Mouse (Mus musculus) intestine, embryonic 15.5 days (tissue): Measurements from ENCODE around the gene Gm4491. TPM values are rescaled to one million over a fixed set of nuclear protein-coding genes. Genes with fewer than 3 reads are reported as not detected.
"Not testable (repeated sequence)": the region's sequence is repeated elsewhere in the genome, so short reads cannot be mapped to it uniquely, and the experiment has no call there.

Experiments
- ATAC-seq: fragments of 200-750 bp; cut with Nextera tagmentation; 2 replicates; pipeline ENCODE4 v1.8.0; 2017; ENCODE audit warnings: moderate TSS enrichment, moderate library complexity
- H3K27ac ChIP-seq: fragments of 300-500 bp; sonication (generic); 2 replicates; pipeline ENCODE4 v1.5.1; 2015; ENCODE audit warnings: mild to moderate bottlenecking, inconsistent platforms
- H3K27me3 ChIP-seq: fragments of 300-500 bp; sonication (generic); replicated peaks from 2 replicates; pipeline ENCODE4 v1.6.1; 2015; ENCODE audit warnings: inconsistent platforms
- H3K36me3 ChIP-seq: fragments of 300-500 bp; sonication (generic); 2 replicates; pipeline ENCODE4 v1.6.1; 2015; ENCODE audit warnings: inconsistent platforms
- H3K4me1 ChIP-seq: fragments of 300-500 bp; sonication (generic); replicated peaks from 2 replicates; pipeline ENCODE4 v1.6.1; 2015; ENCODE audit warnings: inconsistent platforms
- H3K4me2 ChIP-seq: fragments of 300-500 bp; sonication (generic); replicated peaks from 2 replicates; pipeline ENCODE4 v1.6.1; 2015; ENCODE audit warnings: mild to moderate bottlenecking, inconsistent platforms
- H3K4me3 ChIP-seq: fragments of 300-500 bp; sonication (generic); replicated peaks from 2 replicates; pipeline ENCODE4 v1.5.1; 2015; ENCODE audit warnings: inconsistent platforms
- H3K9ac ChIP-seq: fragments of 300-500 bp; sonication (generic); 2 replicates; pipeline ENCODE4 v1.6.1; 2015; ENCODE audit warnings: inconsistent platforms
- H3K9me3 ChIP-seq: fragments of 300-500 bp; sonication (generic); 2 replicates; pipeline ENCODE4 v1.6.1; 2016; ENCODE audit warnings: inconsistent platforms
- WGBS: fragments of 180-500 bp; shearing (Covaris S2); methylation state at CpG from one replicate; pipeline ENCODE4 v1.1.7; 2015; 5-methylcytosine and 5-hydroxymethylcytosine counted together
- polyA plus RNA-seq: library from polyadenylated mRNA; unstranded; fragments of >200 nt; fragmentation: Nextera tagmentation; extraction: Ambion mirVana; gene quantifications from 2 replicates; pipeline ENCODE4 v1.2.1, GENCODE M21; 2015

Gene Gm4491
- polyA plus RNA-seq, 1 experiment from 2014 or later: 0.09 TPM

- H3K27ac ChIP-seq: no peak overlapping the region
- WGBS: 78% methylated on average over 6 of the region's 6 CpGs
- H3K4me2 ChIP-seq: no peak overlapping the region
- no peaks in the 10 kb centered on the region for H3K9me3 ChIP-seq
- no peak overlapping the region for H3K4me3 ChIP-seq
- H3K27me3 ChIP-seq: no peaks in the 10 kb centered on the region
- no peaks in the 10 kb centered on the region for H3K4me1 ChIP-seq
- no peak for ATAC-seq
- H3K36me3 ChIP-seq: no peaks in the 10 kb centered on the region
- H3K9ac ChIP-seq: no peak overlapping the region
These were observed 40.1 kb downstream of the Gm4491 start for GRCm38 (mm10) chr14:57075537-57075936.

GRCm38 (mm10) chr14:57069906-57070305 is 45.8 kb downstream of the Gm4491 start:
- H3K36me3 ChIP-seq, H3K27ac ChIP-seq, ATAC-seq, H3K9ac ChIP-seq, H3K4me3 ChIP-seq, H3K27me3 ChIP-seq, H3K9me3 ChIP-seq, H3K4me1 ChIP-seq, H3K4me2 ChIP-seq: not testable (repeated sequence)
- 0% methylated on average over 2 of the region's 2 CpGs for WGBS

GRCm38 (mm10) chr14:57066053-57066452 is 49.6 kb downstream of the Gm4491 start:
- no peaks in the 10 kb centered on the region for H3K27me3 ChIP-seq
- no peak overlapping the region for H3K27ac ChIP-seq
- H3K9ac ChIP-seq: no peak overlapping the region
- no peak for ATAC-seq
- H3K4me2 ChIP-seq: no peak overlapping the region
- H3K4me3 ChIP-seq: no peak overlapping the region
- no peaks in the 10 kb centered on the region for H3K9me3 ChIP-seq
- no peaks in the 10 kb centered on the region for H3K4me1 ChIP-seq
- no peaks in the 10 kb centered on the region for H3K36me3 ChIP-seq

Other genes starting within 250 kb of the Gm4491 start
- gene Zmym2, start 229.2 kb downstream of the Gm4491 start, polyA plus RNA-seq: 30.1 and 30.3 TPM in 2 replicates
- gene Gja3, start 57.8 kb downstream of the Gm4491 start, polyA plus RNA-seq: 0.06 and 0.19 TPM in 2 replicates
- 5.6 and 6.5 TPM in 2 replicates for gene Gjb2, start 11.2 kb downstream of the Gm4491 start, polyA plus RNA-seq
- gene Gjb6, start 17.7 kb upstream of the Gm4491 start, polyA plus RNA-seq: 0.20 and 0.70 TPM in 2 replicates